Mouse (Mus musculus): ENCODE data around the gene Mdga1. TPM values are rescaled to one million over a fixed set of nuclear protein-coding genes. Genes with fewer than 3 reads are reported as not detected.
A peak's percentile ranks its signal among the peaks of the same experiment; 100 is the strongest.

Mdga1 gene
- polyA plus RNA-seq, 1 experiment from 2014 or later = 2.1 TPM

DNA sequence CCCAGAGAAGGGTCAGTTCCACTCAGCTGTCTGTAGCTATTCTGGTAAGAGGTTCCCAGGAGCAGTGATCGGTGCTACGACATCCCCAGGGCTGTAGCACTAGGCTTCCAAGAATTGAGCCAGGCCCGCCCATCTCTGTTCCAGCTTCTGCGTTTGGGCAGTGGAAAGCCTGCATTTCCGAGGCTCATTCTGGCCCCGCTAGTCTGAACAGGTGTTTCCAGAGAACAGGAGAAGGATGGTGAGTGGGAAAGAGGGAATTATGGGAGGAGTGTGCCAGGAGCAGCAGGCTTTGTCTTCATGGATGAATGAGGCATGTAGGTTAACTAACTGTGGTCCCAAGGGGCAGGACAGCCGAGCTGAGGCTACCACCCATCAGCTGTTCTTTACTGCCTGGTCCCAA lies 140.8 kb downstream of the Mdga1 start:
- Histone ChIP-seq H3K27ac (replicated peaks; ENCODE audit: low read depth, low read length) (no peak overlapping the region), H3K4me1 (ENCODE audit: control insufficient read depth, insufficient read depth, low read length) (no peaks in the 10 kb centered on the region), H3K9ac (replicated peaks; ENCODE audit: low read length) (no peak overlapping the region), H3K27me3 (ENCODE audit: control insufficient read depth, insufficient read depth, low read length) (no peaks in the 10 kb centered on the region), H3K4me2 (ENCODE audit: low read depth, low read length) (no peak overlapping the region), H3K4me3 (ENCODE audit: low read depth, low read length) (no peak overlapping the region), H3K36me3 (replicated peaks; ENCODE audit: control insufficient read depth, insufficient read depth, low read depth, low read length) (no peaks in the 10 kb centered on the region), H3K9me3 (replicated peaks; ENCODE audit: control insufficient read depth, low read length) (no peaks in the 10 kb centered on the region)
- 77% methylated on average over 7 of the region's 7 CpGs for WGBS
- DNase-seq (ENCODE audit: low spot score) = no peak
- no peak for ATAC-seq (replicated peaks; ENCODE audit: insufficient number of reproducible peaks, low FRiP score, low TSS enrichment, low read depth)

DNA sequence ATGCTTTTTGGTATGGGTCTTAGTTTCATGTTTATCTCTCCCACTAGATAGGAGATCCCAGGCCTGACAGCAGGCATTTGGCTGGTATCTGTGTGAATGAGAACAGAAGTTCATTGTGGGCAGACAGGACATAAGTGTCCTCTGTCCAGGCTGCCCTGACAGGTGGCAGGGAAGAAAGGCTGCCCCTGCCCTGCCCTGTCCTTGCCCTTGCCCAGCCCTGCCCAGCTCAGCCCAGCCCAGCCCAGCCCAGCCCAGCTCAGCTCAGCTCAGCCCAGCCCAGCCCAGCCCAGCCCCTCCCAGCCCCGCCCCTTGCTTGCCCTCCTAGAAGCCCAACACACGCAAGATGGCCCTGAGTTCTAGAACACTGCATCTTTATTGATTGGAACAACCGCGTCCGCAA lies 142.3 kb downstream of the Mdga1 start:
- Histone ChIP-seq H3K4me3 (ENCODE audit: low read depth, low read length) (no peak overlapping the region), H3K9me3 (replicated peaks; ENCODE audit: control insufficient read depth, low read length) (no peaks in the 10 kb centered on the region), H3K27ac (replicated peaks; ENCODE audit: low read depth, low read length) (no peak overlapping the region), H3K27me3 (ENCODE audit: control insufficient read depth, insufficient read depth, low read length) (no peaks in the 10 kb centered on the region), H3K4me1 (ENCODE audit: control insufficient read depth, insufficient read depth, low read length) (no peaks in the 10 kb centered on the region), H3K4me2 (ENCODE audit: low read depth, low read length) (no peak overlapping the region), H3K36me3 (replicated peaks; ENCODE audit: control insufficient read depth, insufficient read depth, low read depth, low read length) (no peaks in the 10 kb centered on the region), H3K9ac (replicated peaks; ENCODE audit: low read length) (no peak overlapping the region)
- no peak for DNase-seq (ENCODE audit: low spot score)
- ATAC-seq (replicated peaks; ENCODE audit: insufficient number of reproducible peaks, low FRiP score, low TSS enrichment, low read depth) = no peak
- WGBS = 61% methylated on average over 5 of the region's 5 CpGs

DNA sequence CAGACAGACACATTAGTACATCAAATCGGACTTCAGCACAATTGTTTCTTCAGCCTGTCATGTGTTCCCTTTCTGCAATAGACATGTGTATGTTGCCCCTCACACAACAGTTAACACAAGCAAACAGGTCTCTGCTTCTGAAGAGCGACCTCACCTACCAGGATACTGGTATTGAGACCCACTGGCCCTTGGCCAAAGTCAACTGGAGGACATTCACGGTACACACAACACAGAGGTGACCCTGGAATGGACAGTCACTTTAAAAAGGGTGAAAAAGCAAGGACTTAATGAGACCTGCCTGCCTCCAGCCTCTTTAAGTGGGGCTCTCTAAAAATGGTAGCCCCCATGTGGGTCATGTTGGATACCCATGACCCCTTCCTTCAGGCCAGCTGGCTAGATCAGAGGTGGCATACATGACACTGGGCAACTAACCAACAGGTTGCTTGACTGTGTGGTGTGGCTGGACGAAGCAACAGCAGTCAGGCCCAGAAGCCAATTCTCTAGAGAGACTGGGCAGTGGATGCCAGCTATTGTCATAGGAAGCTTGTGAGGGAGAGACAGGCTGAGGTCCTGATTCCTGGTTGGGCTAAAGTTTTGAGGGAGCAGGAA lies 145.3 kb downstream of the Mdga1 start:
- Histone ChIP-seq H3K9me3 (replicated peaks; ENCODE audit: control insufficient read depth, low read length) (no peaks in the 10 kb centered on the region), H3K4me2 (ENCODE audit: low read depth, low read length) (no peak overlapping the region), H3K27ac (replicated peaks; ENCODE audit: low read depth, low read length) (no peak overlapping the region), H3K9ac (replicated peaks; ENCODE audit: low read length) (no peak overlapping the region), H3K36me3 (replicated peaks; ENCODE audit: control insufficient read depth, insufficient read depth, low read depth, low read length) (no peaks in the 10 kb centered on the region), H3K4me1 (ENCODE audit: control insufficient read depth, insufficient read depth, low read length) (no peaks in the 10 kb centered on the region), H3K27me3 (ENCODE audit: control insufficient read depth, insufficient read depth, low read length) (no peaks in the 10 kb centered on the region), H3K4me3 (ENCODE audit: low read depth, low read length) (no peak overlapping the region)
- ATAC-seq (replicated peaks; ENCODE audit: insufficient number of reproducible peaks, low FRiP score, low TSS enrichment, low read depth) (no peak), DNase-seq (ENCODE audit: low spot score) (no peak)
- 84% methylated on average over 4 of the region's 4 CpGs for WGBS

DNA sequence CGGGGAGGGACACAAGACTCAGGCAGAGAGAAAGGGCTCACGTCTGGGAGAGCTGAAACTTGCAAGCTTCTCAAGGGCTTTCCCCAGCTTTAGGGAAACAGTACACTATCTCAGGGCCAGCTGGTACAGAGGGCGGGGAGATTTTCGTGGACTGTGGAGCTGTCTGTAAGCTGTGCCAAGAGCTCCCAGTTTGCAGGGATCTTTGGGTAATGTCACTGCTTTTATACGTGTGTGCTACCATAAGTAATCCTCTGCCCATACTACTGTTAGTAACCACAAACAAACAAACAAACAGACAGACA lies 145.7 kb downstream of the Mdga1 start:
- 62% methylated on average over 5 of the region's 5 CpGs for WGBS
- H3K27me3 ChIP-seq (ENCODE audit: control insufficient read depth, insufficient read depth, low read length) = no peaks in the 10 kb centered on the region
- no peaks in the 10 kb centered on the region for H3K4me1 ChIP-seq (ENCODE audit: control insufficient read depth, insufficient read depth, low read length)
- no peaks in the 10 kb centered on the region for H3K36me3 ChIP-seq (replicated peaks; ENCODE audit: control insufficient read depth, insufficient read depth, low read depth, low read length)
- no peak overlapping the region for H3K9ac ChIP-seq (replicated peaks; ENCODE audit: low read length)
- H3K9me3 ChIP-seq (replicated peaks; ENCODE audit: control insufficient read depth, low read length) = no peaks in the 10 kb centered on the region
- ATAC-seq (replicated peaks; ENCODE audit: insufficient number of reproducible peaks, low FRiP score, low TSS enrichment, low read depth) = no peak
- H3K4me3 ChIP-seq (ENCODE audit: low read depth, low read length) = no peak overlapping the region
- no peak overlapping the region for H3K27ac ChIP-seq (replicated peaks; ENCODE audit: low read depth, low read length)
- H3K4me2 ChIP-seq (ENCODE audit: low read depth, low read length) = no peak overlapping the region
- DNase-seq (ENCODE audit: low spot score) = no peak

DNA sequence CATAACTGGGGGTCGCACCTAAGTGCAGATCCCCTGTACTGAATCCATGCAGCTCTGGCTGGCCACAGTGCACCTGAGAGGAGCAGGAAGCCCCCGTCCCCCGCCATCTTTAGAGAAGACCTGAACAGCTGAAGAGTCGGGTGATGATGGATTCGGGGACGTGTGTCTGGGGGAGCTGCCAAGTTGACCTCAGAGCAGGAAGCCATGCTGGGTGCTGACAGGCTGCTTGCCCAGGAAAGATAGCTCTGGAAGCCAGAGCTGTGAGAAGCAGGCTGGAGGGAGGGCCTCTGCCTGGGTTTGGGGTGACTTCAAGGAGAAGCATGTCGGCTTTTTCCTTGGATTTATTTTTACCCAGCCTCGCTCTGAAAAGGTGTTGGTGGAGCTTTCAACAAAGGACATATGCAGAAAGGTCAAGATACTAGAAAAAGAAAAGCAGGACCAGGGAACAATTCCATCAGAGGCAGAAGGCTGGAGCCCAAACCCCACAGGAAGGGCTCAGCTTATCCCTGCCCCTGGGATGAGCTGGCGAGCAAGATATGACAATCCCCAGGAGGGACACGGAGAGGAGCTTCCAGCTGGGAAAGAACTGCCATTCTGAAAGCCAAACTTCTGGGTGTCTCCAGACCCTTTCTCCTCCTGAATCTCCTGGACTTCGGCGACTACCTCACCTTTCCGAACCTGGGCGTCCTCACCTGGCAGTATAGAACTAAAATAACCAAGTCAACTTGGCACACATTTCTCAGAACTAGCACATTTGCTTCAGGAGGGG lies 146.3 kb downstream of the Mdga1 start:
- Histone ChIP-seq H3K36me3 (replicated peaks; ENCODE audit: control insufficient read depth, insufficient read depth, low read depth, low read length) (no peaks in the 10 kb centered on the region), H3K4me2 (ENCODE audit: low read depth, low read length) (no peak overlapping the region), H3K4me1 (ENCODE audit: control insufficient read depth, insufficient read depth, low read length) (no peaks in the 10 kb centered on the region), H3K9ac (replicated peaks; ENCODE audit: low read length) (no peak overlapping the region), H3K27ac (replicated peaks; ENCODE audit: low read depth, low read length) (no peak overlapping the region), H3K27me3 (ENCODE audit: control insufficient read depth, insufficient read depth, low read length) (no peaks in the 10 kb centered on the region), H3K4me3 (ENCODE audit: low read depth, low read length) (no peak overlapping the region), H3K9me3 (replicated peaks; ENCODE audit: control insufficient read depth, low read length) (no peaks in the 10 kb centered on the region)
- DNase-seq (ENCODE audit: low spot score) = no peak
- 75% methylated on average over 14 of the region's 14 CpGs for WGBS
- ATAC-seq (replicated peaks; ENCODE audit: insufficient number of reproducible peaks, low FRiP score, low TSS enrichment, low read depth) = no peak

DNA sequence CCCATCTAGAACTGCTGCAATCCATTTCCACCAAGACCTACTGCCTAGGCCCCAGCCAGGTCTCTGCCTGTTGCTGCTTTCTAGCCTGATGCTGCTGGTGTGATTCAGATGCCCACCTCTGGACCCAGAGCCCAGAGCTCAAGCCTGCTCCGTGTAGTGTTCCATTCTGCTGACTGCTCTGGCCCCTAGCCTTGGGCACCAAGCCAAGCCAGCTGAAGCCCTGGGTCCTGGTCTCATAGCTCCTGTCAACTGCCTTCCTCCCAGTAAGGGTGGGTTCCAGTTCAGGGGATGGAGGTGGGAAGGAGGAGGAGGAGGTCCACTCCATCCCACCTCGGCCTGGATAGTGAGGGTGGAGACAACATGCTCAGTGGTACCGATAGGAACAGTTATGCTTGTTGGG lies 150.3 kb downstream of the Mdga1 start:
- no peak overlapping the region for H3K4me2 ChIP-seq (ENCODE audit: low read depth, low read length)
- no peak overlapping the region for H3K27ac ChIP-seq (replicated peaks; ENCODE audit: low read depth, low read length)
- 92% methylated on average over 3 of the region's 3 CpGs for WGBS
- no peaks in the 10 kb centered on the region for H3K36me3 ChIP-seq (replicated peaks; ENCODE audit: control insufficient read depth, insufficient read depth, low read depth, low read length)
- H3K9me3 ChIP-seq (replicated peaks; ENCODE audit: control insufficient read depth, low read length) = no peaks in the 10 kb centered on the region
- H3K4me3 ChIP-seq (ENCODE audit: low read depth, low read length) = no peak overlapping the region
- DNase-seq (ENCODE audit: low spot score) (no peak), ATAC-seq (replicated peaks; ENCODE audit: insufficient number of reproducible peaks, low FRiP score, low TSS enrichment, low read depth) (no peak)
- no peak overlapping the region for H3K9ac ChIP-seq (replicated peaks; ENCODE audit: low read length)
- H3K27me3 ChIP-seq (ENCODE audit: control insufficient read depth, insufficient read depth, low read length) = no peaks in the 10 kb centered on the region
- H3K4me1 ChIP-seq (ENCODE audit: control insufficient read depth, insufficient read depth, low read length) = no peaks in the 10 kb centered on the region

DNA sequence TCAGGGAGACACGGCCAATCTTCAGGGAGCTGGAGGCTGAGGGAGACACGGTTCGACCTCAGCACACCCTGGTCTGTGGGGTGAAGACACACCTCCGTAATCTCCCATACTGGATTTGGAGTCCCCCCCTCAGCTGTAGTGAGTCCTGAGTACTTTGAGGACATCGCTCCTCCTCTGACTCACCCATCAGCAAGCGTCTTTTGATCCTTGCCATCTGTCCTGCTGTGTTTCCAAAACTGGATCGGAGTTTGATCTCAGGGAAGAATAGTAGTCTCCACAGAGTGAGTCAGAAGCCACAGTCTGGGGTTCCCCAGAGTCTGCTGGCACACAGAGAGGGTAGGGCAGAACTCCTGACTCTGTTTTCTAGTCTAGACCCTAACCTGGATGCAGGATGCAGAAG lies 150.9 kb downstream of the Mdga1 start:
- Histone ChIP-seq H3K27ac (replicated peaks; ENCODE audit: low read depth, low read length) (no peak overlapping the region), H3K9me3 (replicated peaks; ENCODE audit: control insufficient read depth, low read length) (no peaks in the 10 kb centered on the region), H3K4me3 (ENCODE audit: low read depth, low read length) (no peak overlapping the region), H3K9ac (replicated peaks; ENCODE audit: low read length) (no peak overlapping the region), H3K4me1 (ENCODE audit: control insufficient read depth, insufficient read depth, low read length) (no peaks in the 10 kb centered on the region), H3K36me3 (replicated peaks; ENCODE audit: control insufficient read depth, insufficient read depth, low read depth, low read length) (no peaks in the 10 kb centered on the region), H3K27me3 (ENCODE audit: control insufficient read depth, insufficient read depth, low read length) (no peaks in the 10 kb centered on the region), H3K4me2 (ENCODE audit: low read depth, low read length) (no peak overlapping the region)
- DNase-seq (ENCODE audit: low spot score) (no peak), ATAC-seq (replicated peaks; ENCODE audit: insufficient number of reproducible peaks, low FRiP score, low TSS enrichment, low read depth) (no peak)
- WGBS = 88% methylated on average over 7 of the region's 7 CpGs

DNA sequence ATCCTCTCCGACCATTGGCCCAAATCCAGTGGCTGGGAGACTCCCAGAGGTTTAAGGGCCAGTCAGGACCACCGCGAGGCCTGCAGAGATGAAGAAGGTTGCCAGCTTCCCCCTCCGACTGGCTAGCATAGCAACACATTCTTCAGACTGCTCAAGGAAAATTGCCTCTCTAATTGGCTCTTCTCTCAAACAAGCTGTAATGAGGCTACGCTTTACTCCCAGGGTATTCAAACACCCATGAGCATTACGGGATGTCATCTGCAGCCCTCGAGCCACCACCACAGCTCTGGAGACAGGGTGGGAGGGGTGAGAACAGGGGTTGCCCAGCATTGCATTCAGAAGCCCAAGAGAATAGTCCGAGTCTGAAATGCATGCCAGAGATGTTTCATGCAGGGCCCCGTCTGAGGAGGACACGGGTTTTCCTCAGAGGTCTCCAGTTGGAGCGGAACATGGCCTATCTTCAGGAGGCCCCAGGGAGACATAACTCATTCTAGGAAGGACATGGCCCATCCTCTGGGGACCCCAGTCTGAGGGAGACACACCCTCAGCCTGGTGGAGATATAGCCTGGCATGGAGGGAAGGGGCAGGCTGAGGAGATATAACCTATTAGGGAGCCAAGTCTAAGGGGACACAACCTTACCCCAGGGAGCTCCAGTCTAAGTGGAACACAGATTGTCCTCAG lies 151.5 kb downstream of the Mdga1 start:
- no peak overlapping the region for H3K4me3 ChIP-seq (ENCODE audit: low read depth, low read length)
- 40% methylated on average over 11 of the region's 11 CpGs for WGBS
- H3K4me1 ChIP-seq (ENCODE audit: control insufficient read depth, insufficient read depth, low read length) = no peaks in the 10 kb centered on the region
- H3K4me2 ChIP-seq (ENCODE audit: low read depth, low read length) = no peak overlapping the region
- no peaks in the 10 kb centered on the region for H3K9me3 ChIP-seq (replicated peaks; ENCODE audit: control insufficient read depth, low read length)
- H3K27me3 ChIP-seq (ENCODE audit: control insufficient read depth, insufficient read depth, low read length) = no peaks in the 10 kb centered on the region
- H3K9ac ChIP-seq (replicated peaks; ENCODE audit: low read length) = no peak overlapping the region
- DNase-seq (ENCODE audit: low spot score) = no peak
- 0 out of 2 replicates have a peak, but pooled peaks have one; percentile 44 for ATAC-seq (replicated peaks; ENCODE audit: insufficient number of reproducible peaks, low FRiP score, low TSS enrichment, low read depth)
- no peaks in the 10 kb centered on the region for H3K36me3 ChIP-seq (replicated peaks; ENCODE audit: control insufficient read depth, insufficient read depth, low read depth, low read length)
- H3K27ac ChIP-seq (replicated peaks; ENCODE audit: low read depth, low read length) = no peak overlapping the region
